In the genomic region with DNA sequence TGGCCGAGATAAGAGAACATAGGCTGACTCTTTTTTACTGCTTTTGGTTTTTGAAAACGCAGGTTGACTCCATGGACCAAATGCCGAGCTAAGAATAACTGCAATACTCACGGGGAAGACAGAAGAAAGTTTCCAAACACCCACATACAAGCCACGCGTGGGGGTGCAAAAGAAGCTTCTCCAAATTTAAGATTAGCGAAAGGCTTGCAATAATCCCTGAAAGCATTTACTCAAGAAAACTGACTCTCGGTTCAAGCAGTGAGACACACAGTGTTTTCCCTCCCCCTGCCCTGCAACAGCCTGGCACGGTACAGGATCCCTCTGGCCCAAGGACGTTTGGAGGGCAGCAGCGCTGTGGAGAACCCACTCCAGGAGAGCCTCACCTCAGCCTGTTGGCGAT, we compare ENCODE assay signal across 15 mouse cellular contexts.
DNase-seq lines count a peak whose midpoint lies in the region.
"Had no signal": no experiment of that assay in that cellular context is flagged by ENCODE, and none has a peak within 500 bp of the region (broad histone marks: within the 10 kb centered on the region; RNA-seq: fewer than 3 reads in every experiment).

No protein-coding gene starts in this region.

- peak; percentile 30 to 39 for DNase-seq in layer of hippocampus, adult 8-10 months (ENCODE audit: low spot score in 2 of 2)
- no peak for DNase-seq in layer of hippocampus, adult 9-10 months (ENCODE audit: low spot score)
- DNase-seq in frontal cortex, postnatal 25 days (ENCODE audit: low spot score in 2 of 2): peak; percentile 43 to 56
- peak; percentile 70 to 96 for DNase-seq in left cerebral cortex, postnatal 25 days (ENCODE audit: low spot score in 2 of 2)
- peak; percentile 90 for DNase-seq in telencephalon, adult 2 months (ENCODE audit: low read depth, low spot score)
- no peak for DNase-seq in thymus, adult 18-20 months
- no peak for DNase-seq in spleen, adult 18-20 months
- DNase-seq: cerebellum, adult 11-12 months; forebrain, postnatal 0 days; gastrocnemius, postnatal 25 days; heart, postnatal 14 days; kidney, adult 11 months; kidney, postnatal 14 days; lung, adult 2 months; lung, postnatal 36 days had no signal

- intact Hi-C loops in left cerebral cortex, postnatal 25 days (cut with DNase I): loop anchor here (1.0 to 2.0 kb wide), 2 partner anchors 35 to 40 kb away; no protein-coding TSS in a partner anchor

Comparison
In these comparisons a context has a peak if more than half of its experiments do, and no peak if none do; other contexts are left out.
1. DNase-seq: peak in layer of hippocampus, adult 8-10 months (2 of 2), frontal cortex, postnatal 25 days (2 of 2), left cerebral cortex, postnatal 25 days (2 of 2) and telencephalon, adult 2 months (single experiment); none in layer of hippocampus, adult 9-10 months (single experiment), thymus, adult 18-20 months (0 of 2) and spleen, adult 18-20 months (0 of 2).